Mouse (Mus musculus): Measurements from ENCODE around the gene Gnai1. TPM values are rescaled to one million over a fixed set of nuclear protein-coding genes. Genes with fewer than 3 reads are reported as not detected.

Gene Gnai1
- polyA plus RNA-seq (2012) = not detected in 2 replicates

GRCm38 (mm10) chr5:18360281-18360819 is at the start of gene Gnai1:
Gene Gnai1, minus strand, starts transcription at chr5:18360355.

Measured in megakaryocyte-erythroid progenitor cell, adult 5 weeks (primary cell).